Mouse (Mus musculus) midbrain, embryonic 14.5 days (tissue): Measurements from ENCODE around the gene Armc6. TPM values are rescaled to one million over a fixed set of nuclear protein-coding genes. Genes with fewer than 3 reads are reported as not detected.
A peak's percentile ranks its signal among the peaks of the same experiment; 100 is the strongest.
"Not testable (repeated sequence)": the region's sequence is repeated elsewhere in the genome, so short reads cannot be mapped to it uniquely, and the experiment has no call there.

Source experiments
- ATAC-seq: fragments of 200-750 bp; cut with Nextera tagmentation; 2 replicates; pipeline ENCODE4 v1.8.0; 2017; ENCODE audit warnings: moderate number of reproducible peaks, moderate library complexity; ENCODE audit not compliant: low FRiP score, low TSS enrichment
- DNase-seq: peaks from one replicate; pipeline ENCODE4 v3.0.0-alpha.2; 2015
- H3K27ac ChIP-seq: fragments of 300-500 bp; sonication (generic); replicated peaks from 2 replicates; pipeline ENCODE4 v1.5.1; 2014; ENCODE audit warnings: mild to moderate bottlenecking, low read depth, low read length, moderate library complexity
- H3K27me3 ChIP-seq: fragments of 300-500 bp; sonication (generic); 2 replicates; pipeline ENCODE4 v1.6.1; 2014; ENCODE audit warnings: low read length, control low read depth, mixed read lengths; ENCODE audit not compliant: control insufficient read depth, insufficient read depth
- H3K36me3 ChIP-seq: fragments of 300-500 bp; sonication (generic); 2 replicates; pipeline ENCODE4 v1.6.1; 2014; ENCODE audit warnings: low read length, control low read depth; ENCODE audit not compliant: control insufficient read depth, insufficient read depth
- H3K4me1 ChIP-seq: fragments of 300-500 bp; sonication (generic); 2 replicates; pipeline ENCODE4 v1.6.1; 2014; ENCODE audit warnings: mild to moderate bottlenecking, antibody characterized with exemption, low read length, control low read depth; ENCODE audit not compliant: control insufficient read depth, insufficient read depth
- H3K4me2 ChIP-seq: fragments of 300-500 bp; sonication (generic); 2 replicates; pipeline ENCODE4 v1.6.1; 2014; ENCODE audit warnings: mild to moderate bottlenecking, low read length, moderate library complexity
- H3K4me3 ChIP-seq: fragments of 300-500 bp; sonication (generic); replicated peaks from 2 replicates; pipeline ENCODE4 v1.5.1; 2014; ENCODE audit warnings: low read depth, low read length
- H3K9ac ChIP-seq: fragments of 300-500 bp; sonication (generic); replicated peaks from 2 replicates; pipeline ENCODE4 v1.6.1; 2014; ENCODE audit warnings: mild to moderate bottlenecking, low read length, moderate library complexity
- H3K9me3 ChIP-seq: fragments of 300-500 bp; sonication (generic); 2 replicates; pipeline ENCODE4 v1.6.1; 2016; ENCODE audit warnings: low read length, control low read depth, mixed read lengths; ENCODE audit not compliant: control insufficient read depth
- WGBS: fragments of 180-500 bp; shearing (Covaris S2); extraction: QIAGEN DNeasy Blood & Tissue Kit; methylation state at CpG from one replicate; pipeline ENCODE4 v1.1.7; 2014; 5-methylcytosine and 5-hydroxymethylcytosine counted together
- polyA plus RNA-seq: library from polyadenylated mRNA; unstranded; fragments of >200 nt; fragmentation: Nextera tagmentation; extraction: Ambion mirVana; gene quantifications from 2 replicates; pipeline ENCODE4 v1.2.1, GENCODE M21; 2014

Armc6 gene
- polyA plus RNA-seq, 1 experiment from 2014 or later, result 82.5 TPM

GRCm38 (mm10) chr8:70220911-70221310 lies 13.4 kb downstream of the Armc6 start:
- Histone ChIP-seq H3K27me3 (no peaks in the 10 kb centered on the region), H3K4me3 (no peak overlapping the region), H3K9me3 (no peaks in the 10 kb centered on the region), H3K27ac (no peak overlapping the region), H3K4me2 (no peak overlapping the region), H3K4me1 (no peaks in the 10 kb centered on the region), H3K9ac (no peak overlapping the region), H3K36me3 (peaks cover 58% of the 10 kb centered on the region)
- DNase-seq, result no peak
- ATAC-seq, result no peak
- 92% methylated on average over 3 of the region's 3 CpGs for WGBS

- no peaks in the 10 kb centered on the region for H3K27me3 ChIP-seq
- H3K4me1 ChIP-seq, result no peaks in the 10 kb centered on the region
- H3K27ac ChIP-seq, result no peak overlapping the region
- H3K9me3 ChIP-seq, result no peaks in the 10 kb centered on the region
- ATAC-seq (no peak), DNase-seq (no peak)
- H3K4me2 ChIP-seq, result no peak overlapping the region
- H3K9ac ChIP-seq, result no peak overlapping the region
- WGBS, result 84% methylated on average over 8 of the region's 8 CpGs
- peaks cover 53% of the 10 kb centered on the region for H3K36me3 ChIP-seq
- no peak overlapping the region for H3K4me3 ChIP-seq
Measured at GRCm38 (mm10) chr8:70220236-70220840, 13.9 kb downstream of the Armc6 start.

GRCm38 (mm10) chr8:70219107-70219684 lies 15.1 kb downstream of the Armc6 start:
- H3K36me3 ChIP-seq, result peaks cover 41% of the 10 kb centered on the region
- H3K4me2 ChIP-seq, result no peak overlapping the region
- ATAC-seq (no peak), DNase-seq (peak; percentile 6)
- no peaks in the 10 kb centered on the region for H3K9me3 ChIP-seq
- H3K27ac ChIP-seq, result no peak overlapping the region
- 0 out of 2 replicates have a peak overlapping the region, but pooled peaks have one; percentile 3 for H3K9ac ChIP-seq
- H3K27me3 ChIP-seq, result no peaks in the 10 kb centered on the region
- 50% methylated on average over 5 of the region's 5 CpGs for WGBS
- no peaks in the 10 kb centered on the region for H3K4me1 ChIP-seq
- H3K4me3 ChIP-seq, result no peak overlapping the region

GRCm38 (mm10) chr8:70217441-70217840 lies 16.8 kb downstream of the Armc6 start:
- Histone ChIP-seq H3K9me3 (no peaks in the 10 kb centered on the region), H3K9ac (no peak overlapping the region), H3K4me2 (no peak overlapping the region), H3K36me3 (peaks cover 24% of the 10 kb centered on the region), H3K27ac (no peak overlapping the region), H3K27me3 (no peaks in the 10 kb centered on the region), H3K4me3 (no peak overlapping the region), H3K4me1 (0 out of 2 replicates have a peak, but pooled peaks cover 5% of the 10 kb centered on the region)
- ATAC-seq (no peak), DNase-seq (no peak)

- H3K4me2 ChIP-seq, result no peak overlapping the region
- no peaks in the 10 kb centered on the region for H3K9me3 ChIP-seq
- 0 out of 2 replicates have a peak, but pooled peaks cover 6% of the 10 kb centered on the region for H3K4me1 ChIP-seq
- DNase-seq (peak; percentile 17), ATAC-seq (no peak)
- no peak overlapping the region for H3K27ac ChIP-seq
- 65% methylated on average over 1 of the region's 1 CpGs for WGBS
- no peak overlapping the region for H3K4me3 ChIP-seq
- H3K27me3 ChIP-seq, result no peaks in the 10 kb centered on the region
- peaks cover 16% of the 10 kb centered on the region for H3K36me3 ChIP-seq
- H3K9ac ChIP-seq, result no peak overlapping the region
Measured at GRCm38 (mm10) chr8:70216566-70216965, 17.7 kb downstream of the Armc6 start.

- not testable (repeated sequence) for H3K9me3 ChIP-seq, H3K9ac ChIP-seq, DNase-seq, ATAC-seq, H3K4me1 ChIP-seq, H3K27me3 ChIP-seq, H3K4me2 ChIP-seq, H3K4me3 ChIP-seq, H3K27ac ChIP-seq
- H3K36me3 ChIP-seq, result peaks cover 12% of the 10 kb centered on the region
- 71% methylated on average over 3 of the region's 3 CpGs for WGBS
Measured at GRCm38 (mm10) chr8:70216161-70216560, 18.1 kb downstream of the Armc6 start.

- 69% methylated on average over 5 of the region's 5 CpGs for WGBS
Measured at GRCm38 (mm10) chr8:70215092-70215491, 19.2 kb downstream of the Armc6 start.

GRCm38 (mm10) chr8:70214411-70214810 lies 19.9 kb downstream of the Armc6 start:
- H3K4me3 ChIP-seq, result no peak overlapping the region

More at GRCm38 (mm10) chr8:70215092-70215491, 19.2 kb downstream of the Armc6 start:
- no peak overlapping the region for H3K27ac ChIP-seq
- no peak for DNase-seq
- peaks cover under 1% of the 10 kb centered on the region; the same call in 1 of the 2 replicates for H3K36me3 ChIP-seq
- no peak for ATAC-seq
- H3K27me3 ChIP-seq, result peaks cover 10% of the 10 kb centered on the region
- no peaks in the 10 kb centered on the region for H3K9me3 ChIP-seq
- 0 out of 2 replicates have a peak, but pooled peaks cover 9% of the 10 kb centered on the region for H3K4me1 ChIP-seq
- H3K4me2 ChIP-seq, result no peak overlapping the region
- H3K4me3 ChIP-seq, result no peak overlapping the region
- H3K9ac ChIP-seq, result no peak overlapping the region

More at GRCm38 (mm10) chr8:70214411-70214810, 19.9 kb downstream of the Armc6 start:
- Histone ChIP-seq H3K27me3 (peaks cover 10% of the 10 kb centered on the region), H3K4me2 (no peak overlapping the region), H3K4me1 (0 out of 2 replicates have a peak, but pooled peaks cover 9% of the 10 kb centered on the region), H3K27ac (no peak overlapping the region), H3K9me3 (no peaks in the 10 kb centered on the region), H3K36me3 (no peaks in the 10 kb centered on the region), H3K9ac (no peak overlapping the region)
- ATAC-seq (no peak), DNase-seq (no peak)
- WGBS, result 80% methylated on average over 3 of the region's 3 CpGs
